Mouse (Mus musculus) small intestine, adult 2 months (tissue): Measurements from ENCODE around the gene Kazn. TPM values are rescaled to one million over a fixed set of nuclear protein-coding genes. Genes with fewer than 3 reads are reported as not detected.

ENCODE experiments used
- H3K27ac ChIP-seq: fragments of 200-500 bp; 2 replicates; pipeline ENCODE4 v1.5.1; 2012; ENCODE audit warnings: low read depth, low read length, control low read depth, inconsistent platforms; ENCODE audit not compliant: insufficient read depth
- H3K27me3 ChIP-seq: fragments of 200-500 bp; 2 replicates; pipeline ENCODE4 v1.6.1; 2012; ENCODE audit warnings: mild to moderate bottlenecking, moderate library complexity, low read length, inconsistent platforms; ENCODE audit not compliant: control insufficient read depth, insufficient read depth
- H3K36me3 ChIP-seq: fragments of 200-500 bp; 2 replicates; pipeline ENCODE4 v1.6.1; 2012; ENCODE audit warnings: mild to moderate bottlenecking, low read length, control low read depth, inconsistent platforms; ENCODE audit not compliant: control insufficient read depth, insufficient read depth
- H3K4me1 ChIP-seq: fragments of 200-500 bp; 2 replicates; pipeline ENCODE4 v1.6.1; 2012; ENCODE audit warnings: low read length, inconsistent platforms, mixed read lengths; ENCODE audit not compliant: control insufficient read depth, insufficient read depth, insufficient read length
- H3K4me3 ChIP-seq: fragments of 200-500 bp; 2 replicates; pipeline ENCODE4 v1.5.1; 2012; ENCODE audit warnings: low read depth, mild to moderate bottlenecking, control low read depth, inconsistent platforms, low read length, moderate library complexity
- CTCF ChIP-seq: fragments of 200-500 bp; IDR thresholded peaks from 2 replicates; pipeline ENCODE4 v1.5.1; 2012; ENCODE audit warnings: low read depth, mild to moderate bottlenecking, control low read depth, inconsistent platforms, low read length, moderate library complexity, mixed read lengths; ENCODE audit not compliant: insufficient replicate concordance, insufficient read length; ENCODE audit errors: extremely low read depth
- POLR2A ChIP-seq: fragments of 200-500 bp; IDR thresholded peaks from 2 replicates; pipeline ENCODE4 v1.6.1; 2012; ENCODE audit warnings: low read depth, mild to moderate bottlenecking, control low read depth, inconsistent platforms, low read length, moderate library complexity
- WGBS: fragments of 180-500 bp; shearing (Covaris S2); methylation state at CpG from one replicate; pipeline ENCODE4 v1.1.7; 2018; 5-methylcytosine and 5-hydroxymethylcytosine counted together
- polyA plus RNA-seq: library from polyadenylated mRNA; depleted of rRNA; stranded (reverse); fragments of >200 nt; gene quantifications from 2 replicates; pipeline ENCODE4 v1.2.3, GENCODE M21; 2012

Gene Kazn
- polyA plus RNA-seq, 1 experiment = 15.3 TPM

DNA sequence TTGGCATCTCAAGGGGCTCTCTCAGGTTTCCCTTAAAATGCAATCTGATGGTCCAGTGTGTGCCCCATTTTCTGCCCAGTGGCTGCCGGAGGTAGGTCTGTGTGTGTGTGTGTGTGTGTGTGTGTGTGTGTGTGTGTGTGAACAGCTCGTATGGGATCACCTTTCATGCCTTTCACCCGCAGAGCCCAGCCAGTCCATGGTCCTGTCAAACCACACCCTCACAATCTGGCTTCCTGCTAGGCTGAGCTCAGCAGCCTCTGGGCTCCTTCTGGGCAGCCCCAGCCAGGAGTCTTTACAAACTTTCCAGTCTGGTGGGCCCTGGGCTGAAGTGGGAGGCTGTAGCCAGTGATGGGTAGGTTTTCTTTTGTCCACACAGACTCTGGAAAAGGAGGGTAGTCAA is 75.3 kb downstream of the Kazn start:
- 0 out of 2 replicates have a peak, but pooled peaks cover 3% of the 10 kb centered on the region for H3K4me1 ChIP-seq
- no peak overlapping the region for H3K27ac ChIP-seq
- 65% methylated on average over 3 of the region's 3 CpGs for WGBS
- TF ChIP-seq POLR2A (no peak), CTCF (no peak)
- no peak overlapping the region for H3K4me3 ChIP-seq
- H3K36me3 ChIP-seq = no peaks in the 10 kb centered on the region
- H3K27me3 ChIP-seq = no peaks in the 10 kb centered on the region

DNA sequence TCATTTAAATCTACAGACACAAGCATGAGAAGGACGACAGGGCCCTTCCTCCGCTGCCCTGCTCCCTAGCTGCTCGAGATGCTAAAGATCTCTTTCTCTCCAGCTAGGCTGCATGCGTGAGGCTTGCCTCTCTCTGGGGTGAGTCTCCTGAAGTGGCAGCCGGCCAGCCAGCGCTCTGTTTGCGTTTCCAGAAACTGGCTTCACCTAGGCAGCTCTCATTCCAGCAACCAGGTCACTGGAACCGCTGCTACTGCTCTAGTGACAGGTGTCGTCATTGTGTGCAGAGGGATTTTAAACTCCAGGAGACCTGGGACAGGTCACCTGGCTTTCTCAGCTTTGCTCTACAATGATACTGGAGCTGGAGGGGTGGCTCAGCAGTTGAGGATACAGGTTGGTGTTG is 76.5 kb downstream of the Kazn start:
- 77% methylated on average over 9 of the region's 9 CpGs for WGBS
- TF ChIP-seq CTCF = no peak
- no peak for TF ChIP-seq POLR2A
- Histone ChIP-seq H3K36me3 (no peaks in the 10 kb centered on the region), H3K27ac (no peak overlapping the region), H3K4me1 (0 out of 2 replicates have a peak, but pooled peaks cover 3% of the 10 kb centered on the region), H3K27me3 (no peaks in the 10 kb centered on the region), H3K4me3 (no peak overlapping the region)

DNA sequence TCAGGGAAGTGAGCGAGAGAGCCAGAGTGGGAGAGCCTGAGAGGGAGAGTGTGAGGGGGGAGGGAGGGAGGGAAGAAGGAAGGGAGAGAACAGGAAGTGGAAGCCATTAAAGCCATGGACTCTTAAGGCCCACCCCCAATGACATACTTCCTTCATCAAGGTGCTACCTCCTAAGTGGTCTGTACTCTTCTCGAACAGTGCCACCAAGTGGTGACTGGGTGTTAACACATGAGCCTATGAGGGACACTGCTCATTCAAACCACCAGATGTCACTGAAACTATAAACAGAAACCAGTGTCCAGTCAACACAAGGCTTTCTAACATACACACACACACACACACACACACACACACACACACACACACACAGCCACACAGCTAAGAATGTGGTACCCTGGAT is 77.1 kb downstream of the Kazn start:
- H3K27me3 ChIP-seq = no peaks in the 10 kb centered on the region
- WGBS = 97% methylated on average over 2 of the region's 2 CpGs
- H3K36me3 ChIP-seq = no peaks in the 10 kb centered on the region
- H3K27ac ChIP-seq = no peak overlapping the region
- 0 out of 2 replicates have a peak, but pooled peaks cover 3% of the 10 kb centered on the region for H3K4me1 ChIP-seq
- TF ChIP-seq POLR2A = no peak
- TF ChIP-seq CTCF = no peak
- no peak overlapping the region for H3K4me3 ChIP-seq

DNA sequence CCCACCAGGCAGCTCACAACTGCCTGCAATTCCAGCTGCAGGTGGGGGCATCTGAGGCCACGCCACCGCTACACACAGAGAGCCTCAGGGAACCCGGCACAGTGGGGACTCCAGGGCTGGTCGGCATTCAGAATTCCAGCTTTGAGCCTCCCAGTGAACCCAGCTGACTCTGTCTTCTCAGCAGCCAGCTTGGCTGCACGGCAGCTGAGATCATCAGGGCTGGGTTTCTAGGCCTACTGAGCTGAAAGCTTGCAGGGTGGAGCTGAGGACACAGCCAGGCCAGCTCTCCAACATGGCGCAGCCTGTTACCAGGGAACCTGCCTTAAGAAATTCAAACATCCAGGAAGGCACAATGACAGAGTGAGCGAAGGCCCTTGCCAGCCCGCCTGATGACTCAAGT is 79.2 kb downstream of the Kazn start:
- Histone ChIP-seq H3K4me1 (no peaks in the 10 kb centered on the region), H3K36me3 (no peaks in the 10 kb centered on the region), H3K27ac (no peak overlapping the region), H3K4me3 (no peak overlapping the region), H3K27me3 (no peaks in the 10 kb centered on the region)
- TF ChIP-seq CTCF = no peak
- no peak for TF ChIP-seq POLR2A
- 78% methylated on average over 8 of the region's 8 CpGs for WGBS

DNA sequence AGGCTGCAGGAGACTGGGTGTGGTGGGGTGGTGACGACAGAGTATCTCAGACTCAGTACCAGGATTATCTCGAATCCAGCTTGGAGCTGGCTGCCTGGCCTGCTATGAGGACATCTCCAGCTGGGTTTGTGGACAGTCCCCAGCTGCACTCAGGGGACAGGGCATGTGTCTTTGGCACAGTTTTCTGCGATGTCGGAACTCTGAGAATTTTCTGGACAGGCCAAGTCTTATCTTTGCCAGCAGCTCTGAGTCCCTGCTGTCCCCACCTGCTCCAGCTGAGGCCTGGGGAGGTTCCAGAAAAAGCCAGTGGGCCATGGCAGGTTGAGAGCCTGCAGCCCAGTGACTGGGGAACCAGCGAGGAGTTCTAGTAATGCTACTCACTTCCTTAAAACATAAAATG is 82.7 kb downstream of the Kazn start:
- 73% methylated on average over 5 of the region's 5 CpGs for WGBS
- no peaks in the 10 kb centered on the region for H3K27me3 ChIP-seq
- H3K4me3 ChIP-seq = no peak overlapping the region
- no peaks in the 10 kb centered on the region for H3K36me3 ChIP-seq
- no peak overlapping the region for H3K27ac ChIP-seq
- TF ChIP-seq POLR2A (no peak), CTCF (no peak)
- no peaks in the 10 kb centered on the region for H3K4me1 ChIP-seq

DNA sequence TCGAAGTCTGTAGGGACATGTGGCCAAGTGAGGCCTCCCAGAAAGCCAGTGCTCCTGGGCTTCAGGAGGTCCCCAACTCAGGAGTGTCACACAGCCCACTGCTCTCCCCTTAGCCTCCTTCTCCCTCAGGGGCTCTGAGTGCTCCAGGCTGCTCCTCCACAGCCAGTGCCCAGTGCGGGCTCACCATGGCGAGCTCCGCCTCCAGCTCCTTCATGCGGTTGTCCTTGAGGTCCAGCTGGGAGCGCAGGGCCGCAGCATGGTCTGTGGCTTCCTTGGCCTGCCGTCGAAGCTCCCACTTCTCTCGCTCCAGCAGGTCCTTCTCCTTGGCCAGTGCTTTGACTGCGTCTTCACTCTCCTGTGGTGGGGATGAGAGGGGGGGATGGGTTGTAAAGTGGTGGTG is 85.0 kb downstream of the Kazn start:
- 87% methylated on average over 11 of the region's 11 CpGs for WGBS
- Histone ChIP-seq H3K36me3 (0 out of 2 replicates have a peak, but pooled peaks cover 2% of the 10 kb centered on the region), H3K27me3 (no peaks in the 10 kb centered on the region), H3K4me1 (no peaks in the 10 kb centered on the region), H3K27ac (no peak overlapping the region), H3K4me3 (no peak overlapping the region)
- no peak for TF ChIP-seq CTCF
- no peak for TF ChIP-seq POLR2A

DNA sequence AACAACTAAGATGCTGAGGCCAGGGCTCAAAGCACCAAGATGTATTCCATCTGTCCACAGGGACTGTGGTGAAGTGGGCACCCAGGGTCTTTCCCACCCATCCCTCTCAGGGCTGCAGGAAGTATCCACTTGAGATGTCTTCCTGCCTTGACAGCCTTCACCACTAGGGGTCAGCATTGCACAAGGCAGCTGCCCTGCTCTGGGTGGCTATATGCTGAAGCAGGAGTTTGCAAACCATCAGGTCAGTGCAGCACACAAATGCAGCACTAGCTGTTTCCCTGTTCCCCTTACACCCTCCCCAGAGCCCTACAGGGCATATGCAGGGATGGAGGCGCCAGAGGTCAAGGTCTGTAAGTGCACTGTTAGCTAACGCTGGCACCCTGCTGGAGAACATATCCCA is 85.7 kb downstream of the Kazn start:
- no peak overlapping the region for H3K27ac ChIP-seq
- 31% methylated on average over 2 of the region's 2 CpGs for WGBS

More for the DNA sequence above, 85.7 kb downstream of the Kazn start:
- H3K4me1 ChIP-seq = no peaks in the 10 kb centered on the region
- 0 out of 2 replicates have a peak, but pooled peaks cover 2% of the 10 kb centered on the region for H3K36me3 ChIP-seq
- no peak for TF ChIP-seq POLR2A
- peak; percentile 96; the same call in 1 of the 2 replicates for TF ChIP-seq CTCF
- H3K27me3 ChIP-seq = no peaks in the 10 kb centered on the region
- H3K4me3 ChIP-seq = no peak overlapping the region
